Mouse (Mus musculus) left cerebral cortex, adult 8-10 months (tissue): ENCODE data around the gene 2010111I01Rik. TPM values are rescaled to one million over a fixed set of nuclear protein-coding genes. Genes with fewer than 3 reads are reported as not detected.
"Not testable (repeated sequence)": the region's sequence is repeated elsewhere in the genome, so short reads cannot be mapped to it uniquely, and the experiment has no call there.

ENCODE experiments used
- DNase-seq, 2 experiments: peaks; one replicate each; pipeline ENCODE4 v3.0.0; 2022; ENCODE audit warnings: low spot score in 2 of 2
- total RNA-seq, 4 experiments: library from RNA; stranded (reverse); gene quantifications; 2 replicates each; pipeline ENCODE4 v1.2.4; 2022

Gene 2010111I01Rik
- total RNA-seq, 4 experiments from 2014 or later: 98.0 to 105 (median 103) TPM

DNA sequence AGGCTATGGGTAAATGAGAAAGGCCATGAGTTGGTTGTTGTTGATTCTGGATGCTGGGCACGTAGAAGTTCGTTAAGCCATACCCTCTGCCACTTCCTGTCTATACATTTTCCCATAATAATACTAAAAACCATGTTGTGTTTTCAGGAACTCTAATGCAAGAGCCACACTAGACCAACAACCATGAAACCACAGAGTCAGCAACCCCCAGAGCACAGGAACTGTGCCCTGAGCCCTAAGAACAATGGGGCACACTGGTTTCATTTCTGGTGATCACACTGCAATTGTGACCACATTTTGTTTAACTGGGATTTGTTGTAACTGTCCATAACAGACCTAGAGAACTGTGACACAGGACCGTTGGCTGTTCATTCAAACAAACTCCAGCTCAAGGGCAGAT, 12.1 kb upstream of the 2010111I01Rik start:
- no peak for DNase-seq

DNA sequence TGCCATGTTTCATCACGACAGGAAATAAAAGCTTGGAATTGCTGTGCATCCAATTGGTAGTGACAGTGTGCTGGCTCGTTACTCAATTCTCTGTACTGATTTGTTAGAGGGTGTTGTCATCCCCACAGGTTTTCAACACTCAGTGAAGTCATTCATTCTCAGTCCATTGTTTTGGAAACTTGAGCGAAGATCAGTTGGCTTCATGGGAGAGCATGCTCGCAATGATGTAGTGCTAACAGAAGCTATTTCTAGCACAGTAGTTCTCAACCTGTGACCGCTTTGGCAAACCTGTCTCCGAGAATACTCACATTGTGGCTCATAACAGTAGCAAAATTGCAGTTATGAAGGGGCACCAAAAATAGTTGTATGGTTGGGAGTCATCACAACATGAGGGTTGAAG, 8.7 kb upstream of the 2010111I01Rik start:
- no peak for DNase-seq

DNA sequence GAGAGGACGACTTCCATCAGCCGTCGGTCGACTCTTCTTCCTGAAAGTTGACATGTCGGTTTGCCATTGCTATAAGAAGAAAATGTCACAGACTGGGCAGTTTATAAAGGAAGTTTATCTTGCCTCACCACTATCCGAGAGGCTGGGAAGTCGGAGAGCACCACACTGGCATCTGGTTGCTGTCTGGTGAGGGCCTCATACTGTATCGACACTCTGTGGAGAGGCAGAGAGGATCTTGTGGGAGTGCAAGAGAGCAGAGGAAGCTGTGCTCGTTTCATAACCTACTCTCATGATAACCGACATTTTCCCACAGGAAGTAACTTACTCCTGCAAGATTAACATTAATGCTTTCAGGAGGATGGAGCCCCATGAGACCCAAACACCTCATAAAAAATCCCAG, 7.9 kb upstream of the 2010111I01Rik start:
- no peak for DNase-seq

DNA sequence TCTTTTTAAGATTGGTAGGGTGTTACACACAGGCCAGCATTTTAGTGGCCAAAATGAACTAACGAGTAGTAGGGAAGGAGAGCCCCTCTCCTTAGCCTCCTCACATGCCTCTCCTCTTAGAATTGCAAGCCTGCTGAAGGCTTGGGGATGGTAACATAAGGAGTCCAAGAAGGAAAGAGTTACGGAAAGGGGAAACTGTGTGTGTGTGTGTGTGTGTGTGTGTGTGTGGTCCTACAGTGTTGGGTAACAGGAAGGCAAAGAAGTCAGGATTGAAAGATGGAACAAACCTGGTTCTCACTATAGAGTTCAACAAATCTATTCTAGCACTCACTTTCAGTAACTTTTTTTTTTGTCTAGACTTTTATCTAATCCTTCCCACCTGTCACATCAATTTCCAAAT, 1.3 kb upstream of the 2010111I01Rik start:
- DNase-seq: no peak

DNA sequence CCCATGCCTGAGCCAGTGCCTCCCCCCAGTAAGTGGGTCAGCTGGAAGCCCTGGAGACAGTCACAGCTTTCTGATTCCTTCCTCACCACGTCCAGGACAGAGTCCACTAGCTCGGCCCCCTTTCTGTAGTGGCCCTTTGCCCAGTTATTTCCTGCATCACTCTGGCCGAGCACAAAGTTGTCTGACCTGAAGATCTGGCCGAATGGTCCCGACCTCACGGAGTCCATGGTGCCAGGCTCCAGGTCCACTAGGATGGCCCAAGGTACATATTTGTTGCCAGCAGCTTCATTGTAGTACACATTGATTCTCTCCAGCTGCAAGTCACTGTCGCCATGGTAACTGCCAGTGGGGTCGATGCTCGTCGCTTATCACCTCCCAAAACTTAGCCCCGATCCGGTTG, 3.5 kb downstream of the 2010111I01Rik start:
- no peak for DNase-seq

DNA sequence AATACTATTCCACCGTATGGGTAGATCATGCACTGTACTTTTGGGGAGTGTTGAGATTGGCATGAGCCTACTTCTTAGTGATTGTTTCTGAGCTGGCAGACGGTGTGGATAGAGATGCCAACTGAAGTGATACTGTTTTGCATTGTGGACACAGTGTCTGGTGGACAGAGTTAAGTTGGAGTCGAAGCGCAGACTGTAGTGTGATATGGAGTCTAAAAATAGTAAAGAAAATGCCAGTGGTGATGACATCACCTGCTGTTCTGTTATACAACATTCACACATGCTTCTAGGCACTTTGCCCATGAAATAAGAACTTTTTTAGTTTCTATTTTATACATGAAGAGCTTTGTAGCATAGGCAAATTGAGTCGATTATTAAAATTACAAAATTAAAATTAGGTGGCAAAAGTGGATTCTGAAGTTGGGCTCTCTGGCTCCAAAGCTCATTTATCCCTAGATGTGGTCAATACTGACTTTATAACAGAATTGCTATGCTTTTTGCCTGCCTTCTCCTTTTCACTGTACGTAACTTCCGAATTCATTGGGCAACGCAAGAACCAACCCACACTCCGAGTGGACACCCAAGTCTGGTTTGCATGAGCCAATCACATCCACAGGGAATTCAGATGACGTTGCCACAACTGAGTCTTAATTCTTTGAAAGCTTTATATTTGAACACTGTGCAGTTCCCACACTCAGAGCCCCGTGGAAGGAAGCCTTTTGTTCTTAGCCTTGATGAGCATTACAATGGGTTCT, 6.0 kb downstream of the 2010111I01Rik start:
- peak in 1 of 2 experiments; percentile 41 for DNase-seq

DNA sequence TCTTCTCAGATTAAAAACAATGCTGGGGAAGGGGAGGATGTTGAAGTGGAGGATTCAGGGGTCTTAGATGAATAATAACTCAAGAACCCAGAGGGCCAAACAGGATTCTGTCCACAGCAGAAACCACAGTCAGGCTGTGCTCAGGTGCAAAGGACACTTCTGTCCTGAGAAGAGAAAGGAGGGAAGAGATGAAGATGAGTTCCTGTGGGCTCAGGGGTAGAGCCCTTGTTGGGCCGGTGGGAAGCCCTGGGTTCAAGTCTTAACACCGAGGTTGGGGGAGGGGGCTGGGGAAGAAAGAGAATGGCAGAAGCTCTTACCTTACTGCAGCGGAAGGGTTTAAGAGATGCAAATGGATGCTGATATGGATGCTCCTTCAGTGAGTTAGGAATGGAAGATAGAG, 7.7 kb downstream of the 2010111I01Rik start:
- no peak for DNase-seq

DNA sequence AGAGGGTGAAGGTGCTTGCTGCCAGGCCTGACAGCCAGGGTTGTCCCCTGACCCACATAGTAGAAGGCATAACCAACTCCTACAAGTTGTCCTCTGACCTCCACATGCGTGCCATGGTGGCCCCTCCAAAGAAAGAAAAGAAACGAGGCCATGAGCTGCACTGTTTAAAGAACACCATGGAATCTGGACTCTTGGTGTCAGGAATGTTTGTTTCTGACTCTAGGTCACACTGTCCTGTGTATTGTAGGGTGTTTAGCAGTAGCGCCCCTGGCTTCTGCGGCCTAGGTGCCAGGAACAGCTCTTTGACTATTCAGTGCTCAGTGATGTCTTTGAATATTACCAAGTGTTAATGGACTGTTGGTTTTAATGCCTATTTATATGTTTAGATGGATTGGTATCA, 8.4 kb downstream of the 2010111I01Rik start:
- DNase-seq: no peak

DNA sequence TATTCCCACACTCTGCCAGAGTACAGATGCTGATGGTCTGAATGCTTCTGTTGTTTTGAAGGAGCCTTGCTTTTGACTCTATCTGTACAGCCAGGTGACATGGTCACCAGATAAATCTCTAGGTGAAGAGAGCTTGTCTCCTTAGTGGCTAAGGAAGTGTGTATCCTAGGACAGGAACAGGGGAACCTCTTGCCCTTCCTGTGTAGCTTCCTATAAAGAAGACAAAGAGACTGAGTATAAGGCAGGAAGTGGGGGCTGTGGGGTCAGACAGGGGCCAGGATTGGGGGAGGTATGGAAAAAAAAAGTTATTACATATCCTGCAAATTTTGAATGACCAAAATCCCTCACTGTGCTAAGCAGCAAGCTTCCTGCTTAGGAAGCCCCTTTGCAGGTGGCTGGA, 13.4 kb downstream of the 2010111I01Rik start:
- DNase-seq: no peak

DNA sequence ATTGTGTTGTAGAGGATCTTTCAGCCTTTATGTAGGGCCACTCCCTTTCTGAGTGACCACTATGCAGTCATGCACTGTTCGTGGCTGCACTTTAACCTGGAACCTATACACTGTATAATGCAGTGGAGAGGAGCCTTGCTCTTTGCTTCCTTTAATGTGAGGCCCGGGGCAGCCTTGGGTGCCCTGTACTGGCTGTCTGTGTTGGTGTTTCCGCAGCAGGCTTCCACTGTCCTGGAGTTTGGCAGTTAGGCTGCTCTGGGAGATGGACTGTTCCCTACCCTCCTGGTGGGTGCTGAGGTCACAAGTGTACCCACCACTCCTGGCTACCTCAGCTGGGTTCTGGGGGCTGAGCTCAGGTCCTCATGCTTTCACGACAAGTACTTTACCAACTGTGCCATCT, 14.1 kb downstream of the 2010111I01Rik start:
- DNase-seq: no peak

DNA sequence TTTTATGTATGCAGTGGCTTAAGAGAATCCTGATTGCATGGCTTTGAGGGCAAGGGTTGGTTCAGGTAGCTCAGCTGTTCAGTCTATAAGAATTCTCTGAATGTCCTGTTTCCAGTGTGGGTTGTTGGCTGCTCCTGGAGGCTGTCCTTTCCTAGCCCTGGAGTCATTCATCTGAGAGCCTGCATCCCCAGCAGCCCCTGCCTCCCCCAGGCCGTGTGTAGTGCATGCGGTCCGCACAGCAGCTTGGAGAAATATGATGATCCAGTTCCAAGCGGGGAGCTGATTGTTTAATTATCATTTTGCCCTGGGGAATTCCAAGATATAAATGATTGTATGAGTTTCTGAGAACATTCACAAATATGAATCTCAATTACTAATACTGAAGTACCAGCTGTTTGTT, 14.5 kb downstream of the 2010111I01Rik start:
- no peak for DNase-seq

DNA sequence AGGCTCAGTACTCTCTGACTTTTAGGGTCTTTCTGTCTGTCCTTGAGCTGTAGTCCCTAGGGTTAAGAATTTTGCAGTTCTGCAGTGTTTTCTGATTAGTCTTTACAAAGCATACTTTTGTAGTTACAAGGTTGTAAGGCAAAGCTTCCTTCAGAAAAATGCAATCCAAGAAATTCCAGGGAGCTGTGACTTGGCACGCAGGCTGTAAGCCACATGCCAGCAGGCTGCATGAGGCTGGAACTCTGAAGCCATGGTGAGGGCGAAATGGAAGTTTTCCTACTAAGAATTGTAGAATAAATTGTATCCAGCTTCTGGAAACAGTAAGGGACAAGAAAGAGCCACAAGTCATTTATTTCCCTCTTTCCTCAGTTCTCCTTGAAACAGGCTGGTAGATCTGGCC, 15.4 kb downstream of the 2010111I01Rik start:
- no peak for DNase-seq

DNA sequence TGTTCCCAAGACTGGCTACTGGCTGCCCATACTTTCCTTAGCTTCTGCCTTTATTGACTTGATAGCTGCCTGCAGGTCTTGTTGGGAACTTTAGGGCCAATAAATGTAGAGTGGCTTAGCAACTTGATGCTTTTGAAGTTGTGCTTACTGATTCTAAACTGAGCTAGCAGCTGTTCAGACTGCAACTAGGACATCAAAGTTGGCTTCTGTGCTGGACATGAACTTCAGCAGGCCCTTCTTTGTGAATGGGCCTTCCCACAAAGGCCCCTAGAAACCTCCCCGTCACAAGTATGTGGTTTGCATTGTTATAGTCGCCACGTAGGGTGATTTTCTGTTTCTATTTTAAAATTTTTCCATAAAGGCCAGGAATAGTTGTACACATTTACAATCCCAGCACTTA, 19.8 kb downstream of the 2010111I01Rik start:
- no peak for DNase-seq

DNA sequence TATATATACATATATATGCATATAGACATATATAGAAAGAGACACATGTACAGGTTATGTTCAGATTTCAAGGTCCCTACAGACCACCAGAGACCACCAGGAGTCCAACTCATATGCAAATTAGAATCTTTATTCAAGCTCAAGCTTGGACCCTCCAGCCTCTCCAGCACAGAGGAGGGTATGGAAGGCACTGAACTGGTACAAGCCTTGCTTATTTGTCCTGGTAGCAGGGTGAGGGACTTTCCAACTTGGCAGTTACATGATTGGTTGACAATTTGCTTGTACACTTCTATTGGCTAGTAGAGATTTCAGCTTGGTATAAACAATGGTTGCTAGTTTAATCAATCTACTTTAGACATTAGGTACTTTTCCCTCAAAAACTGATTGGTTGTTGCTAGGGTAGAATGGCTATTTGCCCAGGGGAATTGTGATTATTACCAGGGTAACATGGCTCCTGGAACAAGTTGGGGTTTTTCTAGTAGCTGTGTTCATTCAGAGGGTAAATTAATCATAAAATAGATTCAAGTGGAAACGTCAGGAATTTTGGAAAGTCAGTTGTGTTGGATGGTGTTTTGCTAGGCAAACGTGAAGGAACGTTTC, 25.3 kb downstream of the 2010111I01Rik start:
- DNase-seq: no peak

DNA sequence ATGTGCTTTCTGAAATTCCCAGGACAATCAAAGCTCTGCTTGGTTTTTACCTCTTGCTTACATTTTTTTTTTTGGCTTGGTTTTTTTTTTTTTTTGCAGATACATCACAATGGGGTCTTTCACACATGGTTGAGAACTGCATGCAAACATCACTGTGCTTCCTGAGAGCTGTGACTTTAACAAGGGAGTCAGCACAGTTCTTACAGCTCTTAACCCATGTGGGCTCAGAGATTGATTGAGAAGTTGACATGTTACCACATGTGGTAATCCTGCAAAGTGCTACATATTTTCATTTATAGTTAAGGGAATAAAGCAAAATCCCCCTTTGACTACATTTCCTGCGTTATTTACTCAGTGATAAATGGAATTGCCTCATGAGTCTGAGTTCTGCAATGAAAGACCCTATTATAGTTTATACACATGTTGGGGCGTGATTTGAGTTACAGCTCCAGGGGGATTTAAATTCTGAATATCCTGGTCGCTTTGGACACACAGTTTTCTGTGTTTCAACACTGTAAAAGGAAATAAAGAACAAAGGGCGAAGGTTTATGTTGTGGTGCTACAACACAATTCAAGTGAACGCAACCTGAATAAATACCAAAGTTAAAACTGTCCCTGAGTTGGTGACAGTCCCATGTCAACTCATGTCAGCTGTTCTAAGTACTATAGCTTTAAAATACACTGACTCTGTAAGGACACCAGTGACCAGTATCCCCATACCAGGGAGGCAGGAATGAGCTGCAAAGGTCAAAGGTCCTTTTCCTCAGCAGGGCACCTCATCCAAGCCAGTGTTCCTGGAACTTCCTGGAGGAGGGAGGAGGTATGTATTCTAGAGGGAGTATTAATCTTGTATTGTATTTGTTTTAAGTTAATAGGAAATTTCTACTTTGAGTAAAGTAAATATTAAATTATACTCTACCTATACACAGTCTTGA, 29.1 kb downstream of the 2010111I01Rik start:
- DNase-seq: no peak

DNA sequence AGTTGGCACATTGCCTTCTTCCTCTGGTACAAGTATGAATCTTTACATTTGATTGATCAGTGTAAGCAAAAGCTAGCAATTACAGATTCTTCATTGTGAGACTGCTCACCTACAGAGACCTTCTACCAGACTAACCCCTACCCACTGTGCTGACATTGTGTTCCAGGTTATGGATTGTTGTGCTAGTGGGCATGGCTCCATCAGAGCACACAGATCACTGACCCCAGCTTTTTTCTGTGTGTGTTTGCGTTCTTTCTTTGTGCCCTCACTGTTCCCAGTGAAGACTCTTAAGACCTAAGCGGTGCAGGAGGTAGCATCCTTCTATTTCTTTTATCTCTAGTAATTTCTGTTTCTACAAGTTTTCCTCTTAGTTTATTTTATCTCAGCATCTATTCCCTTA, 32.1 kb downstream of the 2010111I01Rik start:
- no peak for DNase-seq

DNA sequence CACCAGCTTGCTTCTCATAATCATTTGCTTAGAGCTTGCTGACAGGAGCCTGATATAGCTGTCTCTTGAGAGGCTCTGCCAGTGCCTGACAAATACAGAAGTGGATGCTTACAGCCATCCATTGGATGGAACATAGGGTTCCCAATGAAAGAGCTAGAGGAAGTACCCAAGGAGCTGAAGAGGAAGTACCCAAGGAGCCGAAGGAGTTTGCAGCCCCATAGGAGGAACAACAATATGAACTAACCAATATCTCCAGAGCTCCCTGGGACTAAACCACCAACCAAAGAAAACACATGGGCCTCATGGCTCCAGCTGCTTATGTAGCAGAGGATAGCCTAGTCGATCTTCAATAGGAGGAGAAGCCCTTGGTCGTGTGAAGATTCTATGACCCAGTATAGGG, 42.8 kb downstream of the 2010111I01Rik start:
- not testable (repeated sequence) for DNase-seq

DNA sequence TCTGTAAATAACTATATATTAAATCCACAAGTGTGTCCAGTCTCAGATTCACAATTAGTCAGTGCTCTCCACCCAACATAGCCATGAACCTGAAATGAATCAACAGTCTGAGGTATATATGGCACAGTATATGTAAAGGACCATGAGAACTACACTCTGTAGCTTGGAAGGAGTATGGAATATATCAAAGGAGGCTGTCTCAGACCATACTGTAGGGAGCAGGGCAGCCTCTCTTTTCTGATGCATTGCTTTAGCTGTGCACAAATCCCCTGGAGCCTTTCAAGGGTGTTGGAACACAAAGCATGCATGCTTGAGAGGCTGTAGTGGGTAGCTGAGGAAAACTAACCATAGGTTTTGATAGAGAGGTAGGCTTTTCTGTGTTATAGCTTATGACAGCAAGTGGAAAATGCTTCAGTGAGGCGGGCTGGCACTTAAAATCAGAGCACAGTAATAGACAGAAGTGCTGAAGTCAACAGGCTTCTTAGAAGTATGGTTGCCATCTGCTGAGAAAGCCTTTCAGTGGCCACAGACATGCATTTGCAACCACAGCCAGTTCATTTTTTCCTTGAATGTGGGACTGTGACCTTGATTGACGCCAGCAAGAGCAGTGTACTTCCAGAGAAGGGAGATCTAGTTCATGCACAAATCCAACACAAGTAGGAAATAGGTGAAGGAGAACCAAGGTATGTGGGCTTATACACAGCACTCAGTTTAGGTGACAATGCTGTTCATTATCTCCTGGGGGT, 45.8 kb downstream of the 2010111I01Rik start:
- DNase-seq: no peak

DNA sequence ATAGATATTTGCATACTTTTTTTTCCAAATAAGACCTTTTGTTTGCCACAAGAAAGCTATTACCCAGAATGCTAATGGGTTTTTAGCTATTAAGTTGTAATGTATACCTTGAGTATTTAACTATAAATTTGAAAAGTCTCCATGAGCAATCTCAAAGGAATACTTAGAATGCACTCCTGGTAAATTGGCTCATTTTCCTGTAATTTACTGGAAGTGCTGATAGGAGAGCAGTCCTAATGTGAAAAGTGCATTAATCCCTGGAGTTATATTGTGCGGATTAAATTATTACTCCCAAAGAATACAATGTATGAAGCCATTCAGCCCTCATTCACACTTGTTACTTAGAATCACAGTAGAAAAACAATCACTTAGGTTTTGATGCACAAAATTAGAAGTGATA, 49.7 kb downstream of the 2010111I01Rik start:
- DNase-seq: no peak

DNA sequence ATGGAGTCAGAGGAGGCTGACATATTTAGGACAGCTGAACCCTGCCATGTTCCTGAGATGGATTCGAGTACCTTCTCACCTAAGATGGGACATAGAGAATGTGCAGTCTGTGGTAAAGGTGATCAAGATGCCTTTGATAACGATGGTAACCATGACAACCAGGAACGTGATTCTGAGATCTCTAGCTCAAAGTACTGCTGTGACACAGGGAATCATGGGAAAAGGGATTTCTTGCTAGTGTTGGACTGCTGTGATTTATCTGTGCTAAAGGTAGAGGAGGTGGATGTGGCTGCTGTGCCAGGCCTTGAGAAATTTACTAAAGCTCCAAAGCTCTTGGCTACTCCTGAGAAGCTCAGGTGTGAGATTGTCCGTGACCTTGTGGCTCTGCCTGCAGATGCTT, 50.7 kb downstream of the 2010111I01Rik start:
- no peak for DNase-seq

DNA sequence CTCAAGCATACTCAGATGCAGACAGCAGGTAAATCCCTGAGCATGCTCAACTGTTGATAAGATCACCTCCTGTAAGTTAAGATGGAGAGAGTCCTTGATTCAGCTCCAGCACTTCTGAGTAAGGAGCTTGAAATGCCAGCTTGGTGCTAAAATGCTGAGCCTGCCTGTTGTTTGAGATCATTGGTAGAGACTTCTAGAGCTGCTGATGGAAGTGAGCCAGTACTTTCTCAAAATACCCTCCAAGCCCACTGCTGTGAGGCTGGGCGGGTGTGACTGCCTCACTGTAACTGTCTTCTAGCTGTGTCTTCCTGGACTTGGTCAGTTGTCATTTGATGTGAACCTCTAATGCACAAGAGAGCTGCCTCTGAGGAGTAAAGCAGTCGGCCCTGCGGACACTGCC, 51.4 kb downstream of the 2010111I01Rik start:
- DNase-seq: peak in 1 of 2 experiments; percentile 58
